Mouse (Mus musculus) cerebellum, adult 2 months (tissue): ENCODE measurements at regions not wholly inside any gene's neighbourhood (a gene's known extent, or its start where the extent isn't known, plus 50 kb on each side); places are given as distances from the start of the nearest gene placed in this dataset.

ENCODE experiments used
- DNase-seq, 2 experiments: peaks; one replicate each; pipeline ENCODE4 v3.0.0; 2021
- H3K27ac ChIP-seq: fragments of 200-500 bp; 2 replicates; pipeline ENCODE4 v1.5.1; 2012; ENCODE audit warnings: low read length, control low read depth, inconsistent platforms; ENCODE audit not compliant: insufficient read depth
- H3K27me3 ChIP-seq: fragments of 200-500 bp; 2 replicates; pipeline ENCODE4 v1.6.1; 2012; ENCODE audit warnings: inconsistent platforms, mild to moderate bottlenecking, low read length, moderate library complexity; ENCODE audit not compliant: control insufficient read depth, insufficient read depth
- H3K4me1 ChIP-seq: fragments of 200-500 bp; 2 replicates; pipeline ENCODE4 v1.6.1; 2011; ENCODE audit warnings: low read length; ENCODE audit not compliant: control insufficient read depth, insufficient read depth
- H3K4me3 ChIP-seq: fragments of 200-500 bp; replicated peaks from 2 replicates; pipeline ENCODE3; 2011; ENCODE audit warnings: mild to moderate bottlenecking, low read depth, low read length, control low read depth; ENCODE audit not compliant: insufficient read depth
- CTCF ChIP-seq: fragments of 200-500 bp; IDR thresholded peaks from 2 replicates; pipeline ENCODE4 v1.5.1; 2011; ENCODE audit warnings: low read depth, mild to moderate bottlenecking, control low read depth, low read length, moderate library complexity, borderline replicate concordance; ENCODE audit not compliant: insufficient read depth
- POLR2A ChIP-seq: fragments of 200-500 bp; IDR thresholded peaks from 2 replicates; pipeline ENCODE4 v1.6.1; 2011; ENCODE audit warnings: low read length, control low read depth, borderline replicate concordance; ENCODE audit not compliant: insufficient read depth
- WGBS: fragments of 180-500 bp; shearing (Covaris S2); methylation state at CpG from one replicate; pipeline ENCODE4 v1.1.7; 2018; 5-methylcytosine and 5-hydroxymethylcytosine counted together

DNA sequence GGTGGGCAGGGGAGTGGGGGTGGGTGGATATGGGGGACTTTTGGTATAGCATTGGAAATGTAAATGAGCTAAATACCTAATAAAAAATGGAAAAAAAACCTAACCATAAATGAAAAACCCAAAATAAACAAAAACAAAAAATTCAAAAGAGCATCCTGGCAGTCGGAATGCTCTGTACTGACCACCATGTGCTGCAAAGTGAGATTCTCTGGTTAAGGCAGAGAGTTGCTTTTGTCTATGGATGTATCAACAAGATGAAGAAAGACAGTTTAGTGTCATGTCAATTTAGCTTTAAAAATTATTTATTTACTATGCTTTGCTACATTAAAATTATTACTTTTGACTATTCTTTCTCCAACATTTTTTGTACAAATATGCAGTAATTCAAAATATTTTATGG, 88.5 kb downstream of the E330014E10Rik start:
- Histone ChIP-seq H3K4me1 (no peaks in the 10 kb centered on the region), H3K27ac (no peak overlapping the region), H3K27me3 (no peaks in the 10 kb centered on the region), H3K4me3 (no peak overlapping the region)
- TF ChIP-seq CTCF, result no peak
- TF ChIP-seq POLR2A, result no peak
- DNase-seq, result no peak
- WGBS, result 84% methylated on average over 1 of the region's 1 CpGs

DNA sequence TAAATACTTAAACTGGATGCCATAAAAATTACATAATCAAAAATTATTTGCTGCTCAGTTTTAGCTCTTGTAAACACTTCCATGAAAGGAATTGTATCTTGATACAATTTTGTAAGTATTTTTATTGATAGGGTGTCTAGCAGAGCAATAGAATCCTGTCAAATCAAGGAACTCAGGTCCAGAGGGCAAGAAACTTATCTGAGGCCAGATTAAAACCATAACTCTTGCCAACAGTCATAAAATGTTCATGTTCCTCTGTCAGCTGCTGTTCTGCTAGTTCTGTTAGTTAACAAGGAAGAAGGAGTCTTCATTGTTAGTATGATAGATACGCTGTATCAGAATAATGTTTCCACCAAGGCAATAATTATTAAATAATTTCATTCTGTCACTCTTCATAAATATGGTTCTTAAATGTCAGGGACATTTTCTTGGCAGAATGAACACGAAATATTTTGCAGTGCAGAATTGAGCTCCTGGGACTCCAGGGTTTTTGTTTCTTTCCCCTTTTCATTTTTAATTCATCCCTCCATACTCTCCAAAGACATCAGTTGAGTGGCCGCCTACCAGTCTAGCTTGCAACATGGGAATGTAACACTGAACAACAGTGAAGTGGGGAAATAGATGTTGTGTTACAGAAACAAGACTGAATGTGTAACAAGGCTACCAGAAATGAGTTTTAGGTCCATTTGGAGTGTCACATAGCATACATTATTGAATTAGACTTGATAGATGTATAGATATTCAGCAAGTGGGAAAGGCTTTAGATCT, 89.1 kb downstream of the E330014E10Rik start:
- no peak overlapping the region for H3K4me3 ChIP-seq
- WGBS, result 61% methylated on average over 3 of the region's 3 CpGs
- DNase-seq, result no peak
- H3K4me1 ChIP-seq, result no peaks in the 10 kb centered on the region
- no peaks in the 10 kb centered on the region for H3K27me3 ChIP-seq
- TF ChIP-seq CTCF, result no peak
- TF ChIP-seq POLR2A, result no peak
- H3K27ac ChIP-seq, result no peak overlapping the region

DNA sequence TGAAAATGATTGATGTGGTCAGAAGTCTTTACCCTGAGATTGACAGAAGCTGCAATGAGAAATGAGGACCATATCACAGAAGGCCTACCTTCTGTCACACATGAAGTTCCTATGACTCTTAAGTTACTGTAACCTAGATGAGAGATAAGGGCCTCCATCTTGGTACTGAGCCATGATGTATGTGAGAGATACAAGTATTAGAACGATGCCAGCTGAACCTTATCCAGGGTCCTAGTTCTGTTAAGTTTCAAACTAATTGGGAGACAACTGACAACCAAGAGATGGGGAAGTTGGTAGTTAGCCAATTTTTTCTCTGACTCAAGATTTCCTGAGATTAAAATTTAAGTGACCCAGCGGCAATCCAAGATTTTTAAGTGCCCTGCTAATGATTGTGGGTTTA, 89.7 kb downstream of the E330014E10Rik start:
- Histone ChIP-seq H3K27ac (no peak overlapping the region), H3K4me1 (no peaks in the 10 kb centered on the region), H3K27me3 (no peaks in the 10 kb centered on the region), H3K4me3 (no peak overlapping the region)
- TF ChIP-seq CTCF (no peak), POLR2A (no peak)
- no peak for DNase-seq
- WGBS, result 74% methylated on average over 2 of the region's 2 CpGs

DNA sequence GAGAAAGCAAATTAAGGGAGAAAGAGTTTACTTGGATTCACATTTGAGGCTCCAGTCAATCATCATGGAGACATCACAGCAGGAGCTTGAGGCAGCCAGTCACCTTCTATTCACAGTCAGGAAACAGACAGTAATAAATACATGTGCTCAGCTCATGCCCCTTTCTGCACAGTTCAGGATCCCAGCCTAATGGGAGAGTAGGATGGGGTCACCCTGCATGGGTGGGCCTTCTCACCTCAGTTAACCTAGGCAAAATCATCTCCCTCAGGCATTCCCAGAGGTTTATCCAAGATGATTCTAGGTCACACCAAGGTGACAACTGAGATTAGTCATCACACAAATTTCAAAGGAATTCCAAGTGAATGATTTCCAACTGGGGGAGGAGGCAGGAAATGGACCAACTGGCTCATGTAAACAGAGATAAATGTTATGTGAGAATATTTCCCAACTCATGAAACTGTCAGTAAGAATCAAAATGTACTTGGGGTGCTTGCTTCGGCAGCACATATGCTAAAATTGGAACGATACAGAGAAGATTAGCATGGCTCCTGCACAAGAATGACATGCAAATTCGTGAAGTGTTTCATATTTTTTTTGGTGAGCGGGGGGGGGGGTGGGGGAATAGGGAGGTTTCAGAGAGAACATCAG, 89.8 kb upstream of the Cxcl13 start:
- H3K4me3 ChIP-seq, result no peak overlapping the region
- H3K27ac ChIP-seq, result no peak overlapping the region
- DNase-seq, result no peak
- H3K4me1 ChIP-seq, result no peaks in the 10 kb centered on the region
- H3K27me3 ChIP-seq, result no peaks in the 10 kb centered on the region
- WGBS, result 58% methylated on average over 4 of the region's 4 CpGs
- TF ChIP-seq CTCF (no peak), POLR2A (no peak)

DNA sequence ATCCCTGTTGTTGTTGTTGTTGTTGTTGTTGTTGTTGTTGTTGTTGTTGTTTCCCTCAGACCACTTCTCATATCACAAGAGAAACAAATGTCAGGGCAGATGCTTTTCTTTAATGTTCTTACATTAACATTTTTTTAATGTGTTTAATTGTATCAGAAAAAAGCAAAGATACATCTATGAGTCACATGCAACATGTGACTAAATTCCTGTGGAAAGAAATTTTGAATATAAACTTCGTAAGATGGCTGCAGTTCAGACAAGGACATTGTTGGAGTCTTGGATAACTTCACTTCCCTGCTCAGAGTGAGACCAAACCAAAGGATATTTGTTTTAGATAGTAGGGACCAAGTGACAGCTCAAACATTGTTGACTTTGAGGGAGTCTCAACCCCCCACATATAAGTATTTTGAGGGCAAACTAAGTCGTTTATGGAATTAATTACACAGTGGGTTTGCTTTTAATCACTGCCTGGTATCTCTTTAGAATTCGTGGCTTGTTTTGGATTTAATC, 86.4 kb upstream of the Cxcl13 start:
- DNase-seq, result no peak
- TF ChIP-seq POLR2A (no peak), CTCF (no peak)
- no peak overlapping the region for H3K4me3 ChIP-seq
- no peak overlapping the region for H3K27ac ChIP-seq
- H3K27me3 ChIP-seq, result no peaks in the 10 kb centered on the region
- 53% methylated on average over 3 of the region's 3 CpGs for WGBS
- no peaks in the 10 kb centered on the region for H3K4me1 ChIP-seq

DNA sequence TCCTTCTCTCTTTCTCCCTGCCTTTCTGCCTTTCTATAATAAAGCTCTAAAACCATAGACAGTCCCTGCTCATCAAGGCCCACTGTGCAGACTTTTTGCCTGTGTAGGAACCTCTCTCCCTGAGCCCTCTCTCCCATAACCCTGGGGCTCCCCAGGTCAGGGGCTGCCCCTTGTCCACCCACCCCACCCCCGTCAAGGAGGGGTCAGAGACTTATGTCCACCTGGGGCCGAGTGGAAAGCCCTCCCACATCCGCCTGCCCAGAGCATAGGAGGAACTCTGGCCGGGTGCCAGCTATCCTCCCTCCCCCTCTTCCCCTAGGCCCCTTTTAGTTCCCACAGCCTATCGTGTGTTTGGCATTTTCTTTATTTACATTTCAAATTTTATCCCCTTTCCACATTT, 81.8 kb upstream of the Cxcl13 start:
- 57% methylated on average over 5 of the region's 5 CpGs for WGBS
- Histone ChIP-seq H3K4me1 (no peaks in the 10 kb centered on the region), H3K27me3 (no peaks in the 10 kb centered on the region), H3K27ac (no peak overlapping the region), H3K4me3 (no peak overlapping the region)
- no peak for TF ChIP-seq POLR2A
- no peak for TF ChIP-seq CTCF
- no peak for DNase-seq

DNA sequence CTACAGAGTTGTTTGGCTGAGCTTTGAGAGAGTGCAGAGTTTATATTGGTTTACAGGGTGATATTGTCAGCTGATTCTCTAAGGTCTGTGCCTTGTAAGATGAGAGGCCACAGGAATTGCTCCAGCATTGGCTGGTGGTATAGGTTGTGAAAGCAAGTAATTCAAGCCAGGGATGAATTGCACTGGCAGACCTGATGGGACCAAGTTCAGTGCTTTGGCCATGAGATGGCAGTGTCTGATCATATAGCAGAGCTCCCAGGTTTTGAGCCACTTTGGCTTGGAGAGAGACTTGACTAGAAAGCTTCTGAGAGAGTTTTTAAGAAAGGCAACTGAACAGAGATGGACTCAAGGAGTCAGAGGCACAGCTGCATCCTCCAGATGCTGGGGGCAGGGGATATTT, 75.8 kb upstream of the Cxcl13 start:
- H3K4me1 ChIP-seq, result no peaks in the 10 kb centered on the region
- TF ChIP-seq POLR2A (no peak), CTCF (peak; percentile 60)
- no peak overlapping the region for H3K27ac ChIP-seq
- no peak overlapping the region for H3K4me3 ChIP-seq
- peak; percentile 5 to 9 for DNase-seq
- no peaks in the 10 kb centered on the region for H3K27me3 ChIP-seq
